Mouse (Mus musculus) kidney, adult 2 months (tissue): Measurements from ENCODE around the gene Gm20425. TPM values are rescaled to one million over a fixed set of nuclear protein-coding genes. Genes with fewer than 3 reads are reported as not detected.

Experiments
- DNase-seq: peaks from one replicate; pipeline ENCODE4 v3.0.0; 2021
- H3K27ac ChIP-seq: fragments of 200-500 bp; 2 replicates; pipeline ENCODE4 v1.5.1; 2012; ENCODE audit warnings: low read depth, low read length, control low read depth, inconsistent platforms; ENCODE audit not compliant: insufficient read depth
- H3K27me3 ChIP-seq: fragments of 200-500 bp; replicated peaks from 2 replicates; pipeline ENCODE4 v1.6.1; 2012; ENCODE audit warnings: mild to moderate bottlenecking, moderate library complexity, low read length, inconsistent platforms; ENCODE audit not compliant: control insufficient read depth, insufficient read depth
- H3K36me3 ChIP-seq: fragments of 200-500 bp; 2 replicates; pipeline ENCODE4 v1.6.1; 2012; ENCODE audit warnings: mild to moderate bottlenecking, moderate library complexity, low read length, inconsistent platforms; ENCODE audit not compliant: control insufficient read depth, insufficient read depth
- H3K4me1 ChIP-seq: fragments of 200-500 bp; 2 replicates; pipeline ENCODE4 v1.6.1; 2011; ENCODE audit warnings: low read length; ENCODE audit not compliant: control insufficient read depth, insufficient read depth
- H3K4me3 ChIP-seq: fragments of 200-500 bp; 2 replicates; pipeline ENCODE4 v1.5.1; 2011; ENCODE audit warnings: mild to moderate bottlenecking, low read depth, low read length, control low read depth; ENCODE audit not compliant: insufficient read depth
- CTCF ChIP-seq: fragments of 200-500 bp; conservative IDR thresholded peaks from 2 replicates; pipeline ENCODE4 v1.5.1; 2011; ENCODE audit warnings: low read depth, mild to moderate bottlenecking, control low read depth, low read length, moderate library complexity, mixed read lengths; ENCODE audit not compliant: insufficient read depth, insufficient read length
- POLR2A ChIP-seq: fragments of 200-500 bp; IDR thresholded peaks from one replicate; pipeline ENCODE4 v1.6.1; 2011; ENCODE audit warnings: low read depth, low read length, control low read depth
- WGBS: fragments of 180-500 bp; shearing (Covaris S2); methylation state at CpG from one replicate; pipeline ENCODE4 v1.1.7; 2018; 5-methylcytosine and 5-hydroxymethylcytosine counted together
- polyA plus RNA-seq: library from polyadenylated mRNA; depleted of rRNA; stranded (reverse); fragments of >200 nt; gene quantifications from 2 replicates; pipeline ENCODE4 v1.2.3, GENCODE M21; 2012

Gene Gm20425
- polyA plus RNA-seq, 1 experiment, result not detected

- TF ChIP-seq POLR2A (no peak), CTCF (no peak; the same call in 1 of the 2 replicates)
- DNase-seq, result no peak
- WGBS, result 87% methylated on average over 8 of the region's 8 CpGs
- H3K4me1 ChIP-seq, result no peaks in the 10 kb centered on the region
- no peak overlapping the region for H3K27ac ChIP-seq
- H3K36me3 ChIP-seq, result no peaks in the 10 kb centered on the region
- H3K27me3 ChIP-seq, result no peaks in the 10 kb centered on the region
- no peak overlapping the region for H3K4me3 ChIP-seq
Observed at GRCm38 (mm10) chr9:103246526-103247168, 16.5 kb upstream of the Gm20425 start.

GRCm38 (mm10) chr9:103243640-103244039 is 13.5 kb upstream of the Gm20425 start:
- no peaks in the 10 kb centered on the region for H3K27me3 ChIP-seq
- no peaks in the 10 kb centered on the region for H3K4me1 ChIP-seq
- no peak overlapping the region for H3K4me3 ChIP-seq
- no peak overlapping the region for H3K27ac ChIP-seq
- no peak for TF ChIP-seq POLR2A
- no peak for TF ChIP-seq CTCF
- DNase-seq, result peak; percentile 29
- no peaks in the 10 kb centered on the region for H3K36me3 ChIP-seq
- 73% methylated on average over 4 of the region's 4 CpGs for WGBS

- H3K4me1 ChIP-seq, result no peaks in the 10 kb centered on the region
- DNase-seq, result peak; percentile 40
- H3K27me3 ChIP-seq, result no peaks in the 10 kb centered on the region
- H3K27ac ChIP-seq, result no peak overlapping the region
- no peak overlapping the region for H3K4me3 ChIP-seq
- 63% methylated on average over 2 of the region's 2 CpGs for WGBS
- no peaks in the 10 kb centered on the region for H3K36me3 ChIP-seq
- TF ChIP-seq POLR2A, result no peak
- no peak for TF ChIP-seq CTCF
Observed at GRCm38 (mm10) chr9:103241206-103241605, 11.1 kb upstream of the Gm20425 start.

- no peak for TF ChIP-seq POLR2A
- no peak for TF ChIP-seq CTCF
- Histone ChIP-seq H3K27ac (no peak overlapping the region), H3K27me3 (no peaks in the 10 kb centered on the region), H3K4me3 (no peak overlapping the region), H3K4me1 (no peaks in the 10 kb centered on the region), H3K36me3 (no peaks in the 10 kb centered on the region)
- DNase-seq, result no peak
- 90% methylated on average over 6 of the region's 6 CpGs for WGBS
Observed at GRCm38 (mm10) chr9:103239471-103239870, 9.4 kb upstream of the Gm20425 start.

- DNase-seq, result peak; percentile 7
Observed at GRCm38 (mm10) chr9:103234565-103235165, 4.6 kb upstream of the Gm20425 start.

GRCm38 (mm10) chr9:103234059-103234458 is 4.0 kb upstream of the Gm20425 start:
- WGBS, result 80% methylated on average over 7 of the region's 7 CpGs
- Histone ChIP-seq H3K27ac (no peak overlapping the region), H3K27me3 (no peaks in the 10 kb centered on the region), H3K4me1 (no peaks in the 10 kb centered on the region; the same call in 1 of the 2 replicates), H3K4me3 (no peak overlapping the region), H3K36me3 (no peaks in the 10 kb centered on the region)
- no peak for DNase-seq
- no peak for TF ChIP-seq POLR2A
- no peak for TF ChIP-seq CTCF

More at GRCm38 (mm10) chr9:103234565-103235165, 4.6 kb upstream of the Gm20425 start:
- no peaks in the 10 kb centered on the region for H3K36me3 ChIP-seq
- H3K27me3 ChIP-seq, result no peaks in the 10 kb centered on the region
- no peaks in the 10 kb centered on the region; the same call in 1 of the 2 replicates for H3K4me1 ChIP-seq
- no peak overlapping the region for H3K27ac ChIP-seq
- WGBS, result 69% methylated on average over 7 of the region's 7 CpGs
- no peak for TF ChIP-seq POLR2A
- no peak for TF ChIP-seq CTCF
- no peak overlapping the region for H3K4me3 ChIP-seq

- H3K36me3 ChIP-seq, result no peaks in the 10 kb centered on the region
- 76% methylated on average over 7 of the region's 7 CpGs for WGBS
- H3K4me3 ChIP-seq, result no peak overlapping the region
- no peak for DNase-seq
- TF ChIP-seq CTCF (no peak), POLR2A (no peak)
- no peak overlapping the region for H3K27ac ChIP-seq
- no peaks in the 10 kb centered on the region for H3K27me3 ChIP-seq
- no peaks in the 10 kb centered on the region; the same call in 1 of the 2 replicates for H3K4me1 ChIP-seq
Observed at GRCm38 (mm10) chr9:103233006-103233395, 2.9 kb upstream of the Gm20425 start.
